Mouse (Mus musculus) ES-CJ7 (cell line): ENCODE measurements around the gene Fancf.

Source experiments
- DNase-seq: peaks from one replicate; pipeline ENCODE4 v3.0.0; 2011; ENCODE audit warnings: low read depth, low spot score

Gene Fancf

DNA sequence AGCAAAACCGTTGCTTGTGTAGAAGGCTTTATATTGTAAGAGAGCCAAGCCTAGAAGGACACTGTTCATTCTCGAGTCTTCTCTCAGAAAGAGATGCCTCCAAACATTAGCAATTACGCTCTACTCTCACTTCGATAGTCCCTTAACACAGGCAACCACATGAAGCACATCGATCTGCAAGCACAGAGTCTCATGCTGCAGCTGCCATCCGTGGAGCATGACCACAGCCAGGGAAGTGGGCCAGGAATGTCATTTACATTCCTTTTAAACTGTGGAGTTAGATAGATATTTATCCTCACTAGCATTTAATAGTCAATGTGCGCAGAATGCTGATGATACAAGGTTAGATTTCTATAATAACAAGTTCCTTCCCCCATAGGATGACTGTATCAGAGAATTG is 21.6 kb downstream of the Fancf start:
- DNase-seq, result no peak

DNA sequence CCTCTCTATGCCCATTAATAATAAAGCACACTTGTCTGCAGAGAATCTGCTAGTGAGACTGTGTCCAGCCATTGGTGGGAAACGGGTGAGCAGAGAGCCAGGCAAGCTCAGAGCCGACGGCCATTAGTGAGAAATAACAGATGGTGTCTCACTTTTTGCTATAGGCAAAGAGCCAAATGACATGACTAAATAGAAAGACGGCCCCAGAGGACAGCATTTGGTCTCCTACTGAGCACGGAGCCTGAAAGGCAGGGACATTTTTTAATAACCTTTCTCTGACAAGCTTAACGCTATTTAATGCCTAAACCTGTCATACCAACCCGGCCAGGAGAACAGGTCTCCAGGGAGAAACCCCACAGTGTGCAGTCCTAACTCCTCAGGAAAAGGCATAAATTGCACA is 30.1 kb downstream of the Fancf start:
- no peak for DNase-seq

DNA sequence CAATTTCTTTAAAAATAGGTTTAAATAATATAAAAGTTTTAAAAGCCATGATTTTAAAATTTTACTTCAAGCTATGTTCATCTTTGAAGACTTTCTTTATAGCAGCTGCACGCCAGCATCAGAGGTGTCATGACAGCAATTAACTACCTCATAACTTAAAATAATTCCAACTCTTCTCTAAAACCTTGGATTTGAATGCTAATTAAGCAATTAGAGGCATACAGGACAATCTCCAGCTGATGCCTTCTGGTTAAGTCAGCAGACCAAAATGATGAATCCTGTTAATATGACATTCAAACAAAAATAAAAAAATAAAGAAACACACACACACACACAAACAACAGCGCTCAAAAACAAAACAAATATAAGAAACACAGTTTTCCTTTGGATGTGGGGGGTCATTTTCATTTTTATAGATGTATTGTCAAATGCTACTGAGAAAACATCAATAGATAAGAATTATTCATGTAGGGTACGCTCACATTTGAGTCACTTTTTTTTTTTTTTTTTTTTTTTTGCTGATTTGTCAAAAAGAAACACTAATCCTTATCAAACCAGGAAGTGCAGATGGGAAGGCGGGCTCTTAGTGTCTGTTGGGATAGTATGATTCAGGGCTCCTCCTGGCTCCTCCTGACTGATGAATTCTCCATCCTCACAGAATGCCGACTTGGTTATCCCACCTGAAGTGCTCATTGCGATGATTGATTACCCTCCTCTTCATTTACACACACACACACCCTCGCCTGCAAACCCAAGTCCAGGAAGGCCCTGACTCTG is 38.3 kb downstream of the Fancf start:
- no peak for DNase-seq

DNA sequence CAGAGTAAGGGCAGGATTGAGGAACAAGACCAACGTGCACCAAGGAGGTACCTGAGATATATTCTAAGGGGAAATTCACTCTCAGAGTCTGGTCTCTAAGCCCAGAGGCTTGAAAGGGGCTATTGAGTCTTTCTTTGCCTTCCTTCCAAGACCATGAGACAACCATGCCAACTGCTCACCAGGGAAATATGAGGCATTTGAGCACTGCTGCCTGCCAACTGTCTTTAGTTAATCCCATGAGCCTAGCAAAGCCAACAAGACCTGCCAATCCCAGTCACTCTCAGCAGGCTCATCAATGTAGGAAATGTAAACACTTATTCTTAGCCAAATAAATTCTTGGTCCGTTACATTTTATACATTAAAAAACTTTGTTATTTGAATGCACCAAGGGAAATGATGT is 40.6 kb downstream of the Fancf start:
- no peak for DNase-seq

DNA sequence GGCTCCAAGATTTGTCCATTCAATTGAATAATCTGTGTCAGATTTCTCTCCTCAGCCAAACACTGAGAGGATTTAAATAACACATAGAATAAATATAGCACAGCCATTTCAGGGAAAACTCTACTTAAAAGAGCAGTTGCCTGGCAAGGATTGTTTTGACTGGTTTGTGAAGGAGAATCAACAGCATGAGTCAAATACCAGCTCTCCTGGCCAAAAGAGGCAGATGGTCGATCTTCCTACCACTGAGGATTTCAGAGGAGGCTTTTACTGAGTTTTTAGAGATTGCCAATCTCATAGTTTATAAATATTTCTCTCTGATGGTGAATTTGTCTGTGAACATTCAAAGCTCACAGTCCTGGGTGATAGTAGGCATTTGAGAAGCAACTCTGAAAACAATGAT is 42.2 kb downstream of the Fancf start:
- no peak for DNase-seq

DNA sequence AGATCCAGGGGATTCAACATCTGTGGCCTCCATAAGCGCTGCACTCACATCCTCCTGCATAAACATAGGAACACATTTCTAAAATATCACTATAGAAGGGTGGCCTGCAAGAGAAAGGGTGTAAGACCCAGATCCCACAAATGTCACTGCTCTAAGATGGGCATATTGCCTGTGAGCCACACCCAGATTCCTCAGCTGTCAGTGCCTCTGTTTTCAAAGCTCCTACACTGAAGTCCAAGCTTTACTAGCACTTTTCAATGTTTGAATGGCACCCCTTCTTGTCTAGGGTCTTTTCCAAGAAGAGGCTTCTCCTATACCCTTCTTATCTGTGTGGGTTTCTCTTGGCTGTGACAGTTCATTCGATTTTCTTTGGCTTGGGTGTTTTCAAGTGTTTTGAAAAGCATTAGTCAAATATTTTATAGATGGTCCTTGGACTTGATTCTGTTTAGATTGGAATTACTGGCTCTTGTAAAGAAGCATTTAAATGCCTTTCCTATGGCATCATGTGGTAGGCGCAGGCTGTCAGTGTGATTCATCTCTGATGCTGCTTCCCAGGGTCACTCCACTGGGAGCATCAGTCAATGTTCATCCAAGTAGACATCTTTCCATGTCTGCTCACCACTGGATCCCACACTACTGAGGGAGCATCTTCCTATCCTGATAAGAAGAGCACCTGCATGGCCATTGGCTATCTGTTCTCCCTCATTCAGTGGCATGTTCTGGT is 43.7 kb downstream of the Fancf start:
- DNase-seq, result no peak

DNA sequence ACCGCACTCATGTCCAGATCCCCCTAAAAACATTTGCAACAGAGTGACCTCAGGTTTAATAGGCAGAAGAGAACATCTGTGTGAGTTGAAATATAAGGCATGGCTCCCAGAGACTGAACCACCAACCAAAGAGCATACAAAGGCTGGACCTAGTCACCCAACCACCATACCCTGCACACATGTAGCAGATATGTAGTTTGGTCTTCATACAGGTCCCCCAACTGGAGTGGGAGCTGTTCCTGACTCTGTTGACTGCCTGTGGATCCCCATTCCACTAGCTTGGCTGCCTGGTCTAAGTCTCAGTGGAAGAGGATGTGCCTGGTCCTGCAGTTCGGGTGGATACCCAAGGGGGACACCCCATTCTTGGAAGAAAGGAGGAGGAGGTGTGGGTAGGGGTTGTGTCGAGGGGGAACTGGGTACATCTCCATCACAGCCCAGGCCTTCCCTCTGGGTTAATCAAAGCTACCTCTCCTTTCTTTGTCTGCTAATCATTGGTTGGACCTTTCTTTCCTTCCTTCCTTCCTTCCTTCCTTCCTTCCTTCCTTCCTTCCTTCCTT is 45.7 kb downstream of the Fancf start:
- no peak for DNase-seq

DNA sequence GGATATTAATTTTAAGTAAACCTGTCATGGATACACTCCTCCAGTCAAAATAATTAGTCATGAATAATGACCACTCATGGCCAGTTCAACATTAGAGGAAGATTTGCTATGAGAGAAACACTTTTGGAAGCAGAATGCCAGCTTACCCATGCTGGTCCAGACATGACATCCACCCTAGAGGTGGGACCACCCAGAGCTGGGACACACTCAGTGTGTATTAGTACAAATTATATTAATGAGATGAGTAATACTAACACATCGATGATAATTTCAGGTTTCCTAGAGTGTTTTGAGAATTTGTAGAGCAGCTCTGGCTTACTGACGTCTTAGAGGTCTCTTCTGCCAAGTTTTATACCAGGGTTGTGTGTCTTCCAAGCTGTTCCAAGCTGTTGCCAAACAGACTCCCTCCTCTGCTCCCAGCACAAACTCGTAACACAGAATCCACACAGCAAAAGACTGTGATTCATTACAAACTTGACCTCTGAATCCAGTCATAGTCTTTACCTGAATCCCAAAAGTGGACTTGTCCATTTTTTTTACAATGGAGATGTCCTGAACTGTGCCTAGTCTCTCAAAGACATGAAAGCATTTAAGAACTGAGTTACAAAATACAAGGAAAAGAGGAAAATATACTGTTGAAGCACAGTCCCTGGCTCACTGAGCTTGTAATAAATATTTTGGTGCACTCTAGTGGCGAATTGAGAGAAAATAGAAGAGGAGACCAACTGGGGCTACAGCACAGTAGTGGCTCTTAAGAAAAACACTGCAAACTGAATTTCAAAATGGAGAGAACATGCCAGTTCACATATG is 46.4 kb downstream of the Fancf start:
- DNase-seq, result no peak
